Mouse (Mus musculus): Measurements from ENCODE around the gene Tnpo2. TPM values are rescaled to one million over a fixed set of nuclear protein-coding genes. Genes with fewer than 3 reads are reported as not detected.
A peak's percentile ranks its signal among the peaks of the same experiment; 100 is the strongest.

The Tnpo2 gene
- total RNA-seq, 2 experiments from 2014 or later: 170 to 175 TPM

GRCm38 (mm10) chr8:85033867-85034266 is 2.8 kb upstream of the Tnpo2 start:
- no peak for DNase-seq (ENCODE audit: low spot score in 2 of 2)
- Histone ChIP-seq H3K4me3 (no peak overlapping the region), H3K27ac (no peak overlapping the region)
- no peak for TF ChIP-seq CTCF (conservative IDR thresholded peaks at IDR 0.05)

DNA sequence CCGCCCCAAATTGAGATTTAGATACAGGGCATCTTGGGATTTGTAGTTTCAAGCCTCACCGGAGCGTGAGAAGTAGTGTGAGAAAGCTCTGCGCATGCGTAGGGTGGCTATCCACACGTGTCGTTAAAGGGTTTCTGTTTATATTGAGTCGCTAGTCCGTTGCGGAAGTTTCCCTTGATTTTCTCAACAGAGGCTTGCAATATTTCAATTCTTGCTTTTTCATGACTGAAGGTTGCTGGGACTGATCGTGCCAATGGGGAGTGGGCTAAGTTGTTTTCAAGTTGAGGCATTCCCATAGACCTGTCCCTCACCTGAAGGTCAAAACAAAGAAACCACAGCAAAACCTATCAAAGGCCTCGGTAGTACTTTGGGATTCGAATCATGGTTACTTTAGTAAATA is 2.0 kb upstream of the Tnpo2 start:
- TF ChIP-seq CTCF (conservative IDR thresholded peaks at IDR 0.05): no peak
- Histone ChIP-seq H3K4me3 (peak overlapping the region; percentile 75), H3K27ac (peak overlapping the region; percentile 99)
- peak; percentile 63 to 70 for DNase-seq (ENCODE audit: low spot score in 2 of 2)

DNA sequence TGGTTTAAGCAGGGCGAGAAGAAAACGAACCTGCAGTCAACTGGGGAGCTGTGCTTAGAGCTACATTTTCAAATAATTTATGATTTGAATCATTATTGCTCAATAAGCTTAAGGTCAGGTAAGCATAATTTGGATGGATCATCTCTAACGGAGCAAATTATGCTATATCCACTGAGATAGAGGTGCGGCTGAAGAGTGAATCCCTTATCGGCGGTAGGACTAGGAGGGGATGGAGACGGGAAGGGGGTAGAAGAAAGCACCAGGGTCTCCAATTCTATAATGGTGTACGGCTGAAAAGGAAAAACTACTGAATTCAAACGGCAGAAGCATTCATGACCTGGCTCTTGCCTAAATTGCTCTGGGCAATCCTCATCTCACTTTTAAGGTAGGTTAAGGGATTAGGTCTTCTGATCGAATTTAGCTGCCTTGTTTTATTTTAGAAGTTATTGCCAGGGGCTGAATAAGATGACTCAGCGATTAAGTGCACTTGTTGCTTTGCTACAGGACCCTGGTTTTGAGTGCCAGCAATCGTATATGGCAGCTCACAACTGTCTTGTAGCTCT is 1.5 kb upstream of the Tnpo2 start:
- H3K4me3 ChIP-seq: peak overlapping the region; percentile 75
- peak overlapping the region; percentile 99 for H3K27ac ChIP-seq
- DNase-seq (ENCODE audit: low spot score in 2 of 2): no peak
- TF ChIP-seq CTCF (conservative IDR thresholded peaks at IDR 0.05): no peak

DNA sequence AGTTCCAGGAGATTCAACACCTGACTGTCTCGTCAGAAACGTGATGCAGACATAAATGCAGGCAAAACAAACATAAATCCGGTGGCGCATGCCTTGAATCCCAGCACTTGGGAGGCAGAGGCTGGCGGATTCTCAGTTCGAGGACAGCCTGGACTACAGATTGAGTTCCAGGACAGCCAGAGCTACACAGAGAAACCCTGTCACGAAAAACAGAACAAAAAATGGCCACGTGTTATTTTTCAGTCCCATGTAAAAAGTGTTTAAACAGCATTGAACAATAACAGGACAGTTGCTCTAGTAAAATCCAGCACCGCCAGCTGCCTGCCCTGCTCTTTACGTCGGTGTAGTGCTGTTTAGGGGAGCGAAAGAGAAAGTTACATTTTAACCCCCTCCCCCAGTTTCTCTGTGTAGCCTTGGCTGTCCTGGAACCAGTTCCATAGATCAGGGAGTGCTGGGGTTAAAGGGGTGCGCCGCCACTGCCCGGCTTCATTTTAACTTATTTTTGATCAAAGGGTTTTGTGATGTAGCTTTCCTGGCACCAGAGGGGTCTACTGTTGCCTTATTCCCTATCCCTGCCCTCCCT is 896 bp upstream of the Tnpo2 start:
- no peak for DNase-seq (ENCODE audit: low spot score in 2 of 2)
- Histone ChIP-seq H3K27ac (peak overlapping the region; percentile 99), H3K4me3 (peak overlapping the region; percentile 75)
- no peak for TF ChIP-seq CTCF (conservative IDR thresholded peaks at IDR 0.05)

DNA sequence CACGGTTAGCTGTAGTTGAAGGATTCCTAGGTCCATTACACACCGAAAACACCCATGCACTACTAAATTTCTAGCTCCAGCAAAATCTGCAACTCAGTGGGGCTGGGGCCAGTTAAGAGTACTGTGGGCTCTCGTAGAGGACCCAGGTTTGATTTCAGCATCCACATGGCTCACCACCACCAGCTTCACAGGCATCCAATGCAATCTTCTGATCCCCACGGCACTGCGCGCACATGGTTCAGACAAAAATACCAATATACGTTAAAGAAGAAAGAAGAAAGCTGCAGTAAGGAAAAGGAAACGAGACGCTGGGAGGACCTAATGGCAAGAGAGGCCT is 366 bp upstream of the Tnpo2 start:
- peak overlapping the region; percentile 99 for H3K27ac ChIP-seq

DNA sequence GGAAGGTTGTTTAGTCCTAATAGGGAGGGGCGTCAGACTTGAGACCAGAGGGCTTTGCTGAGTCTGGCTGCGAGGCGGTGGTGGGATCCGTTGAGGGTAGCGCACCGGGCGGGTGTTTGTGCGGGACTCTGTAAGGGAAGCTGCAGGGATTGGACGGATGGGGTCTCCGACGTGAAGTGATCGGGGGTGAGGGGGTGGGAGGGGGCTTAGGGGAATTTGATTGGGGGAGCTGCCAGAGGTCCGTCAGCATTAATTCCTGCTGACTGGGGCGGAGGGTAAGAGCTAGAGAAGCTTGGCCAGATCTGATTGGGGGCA is 608 bp downstream of the Tnpo2 start:
- no peak for TF ChIP-seq CTCF (conservative IDR thresholded peaks at IDR 0.05)
- Histone ChIP-seq H3K4me3 (peak overlapping the region; percentile 75), H3K27ac (peak overlapping the region; percentile 99)
- no peak for DNase-seq (ENCODE audit: low spot score in 2 of 2)

More for the DNA sequence above, 366 bp upstream of the Tnpo2 start:
- peak overlapping the region; percentile 75 for H3K4me3 ChIP-seq
- no peak for DNase-seq (ENCODE audit: low spot score in 2 of 2)
- no peak for TF ChIP-seq CTCF (conservative IDR thresholded peaks at IDR 0.05)

GRCm38 (mm10) chr8:85037681-85038531 is 1.2 kb downstream of the Tnpo2 start:
- peak in 1 of 2 experiments; percentile 48 for DNase-seq (ENCODE audit: low spot score in 2 of 2)
- H3K4me3 ChIP-seq: peak overlapping the region; percentile 75
- no peak for TF ChIP-seq CTCF (conservative IDR thresholded peaks at IDR 0.05)
- peak overlapping the region; percentile 99 for H3K27ac ChIP-seq

DNA sequence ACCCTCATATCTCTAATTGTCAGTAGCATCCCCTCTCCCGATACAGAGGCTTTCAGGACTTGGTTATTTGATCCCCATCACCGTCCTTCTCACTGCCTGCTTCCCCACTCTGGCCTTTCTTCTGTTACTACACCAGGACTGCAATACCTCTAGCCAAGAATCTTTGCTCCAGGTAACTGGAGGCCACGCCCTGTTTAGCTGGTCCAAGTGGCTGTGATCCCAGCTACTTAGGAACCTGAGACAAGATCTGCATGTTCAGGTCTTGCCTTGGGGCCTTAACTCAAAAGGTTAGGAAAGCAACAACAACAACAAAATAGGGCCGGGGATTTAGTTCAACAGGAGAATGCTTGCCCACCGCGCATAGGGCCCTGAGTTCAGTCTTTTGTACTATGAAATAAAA is 6.9 kb downstream of the Tnpo2 start:
- no peak for TF ChIP-seq CTCF (conservative IDR thresholded peaks at IDR 0.05)
- DNase-seq (ENCODE audit: low spot score in 2 of 2): no peak
- Histone ChIP-seq H3K27ac (no peak overlapping the region), H3K4me3 (no peak overlapping the region)

GRCm38 (mm10) chr8:85057367-85057766 is 20.7 kb downstream of the Tnpo2 start:
- DNase-seq (ENCODE audit: low spot score in 2 of 2): no peak
- no peak overlapping the region for H3K27ac ChIP-seq
- H3K4me3 ChIP-seq: no peak overlapping the region
- TF ChIP-seq CTCF (conservative IDR thresholded peaks at IDR 0.05): no peak

GRCm38 (mm10) chr8:85059879-85060616 is 23.3 kb downstream of the Tnpo2 start, which contains the start of gene Fbxw9:
TSS of gene Fbxw9 (plus strand) at chr8:85060055.
- H3K4me3 ChIP-seq: peak within 1 kb of the TSS; percentile 97
- H3K27ac ChIP-seq: peak within 1 kb of the TSS; percentile 83
- peak; percentile 91 to 92 for DNase-seq (ENCODE audit: low spot score in 2 of 2)
- TF ChIP-seq CTCF (conservative IDR thresholded peaks at IDR 0.05): no peak

DNA sequence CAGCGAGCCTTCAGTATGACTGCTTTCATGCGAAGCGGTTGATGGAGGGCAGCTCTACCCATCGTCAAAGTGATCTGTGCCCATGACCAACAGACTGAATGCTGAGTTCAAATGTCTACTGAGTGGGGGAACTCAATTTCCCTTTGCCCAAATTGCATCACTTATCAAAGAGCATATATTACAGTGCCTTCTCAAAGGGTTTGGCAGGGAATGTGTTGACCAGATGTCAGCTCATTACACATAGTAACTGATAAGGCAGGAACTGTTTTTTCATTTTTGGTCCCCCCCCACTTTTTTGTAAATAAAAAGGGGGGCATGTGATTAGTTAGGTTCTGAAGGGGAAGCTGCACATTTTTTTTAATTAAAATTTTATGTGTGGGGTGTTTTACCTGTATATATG is 25.9 kb downstream of the Tnpo2 start:
- Histone ChIP-seq H3K27ac (no peak overlapping the region), H3K4me3 (no peak overlapping the region)
- DNase-seq (ENCODE audit: low spot score in 2 of 2): no peak
- no peak for TF ChIP-seq CTCF (conservative IDR thresholded peaks at IDR 0.05)

DNA sequence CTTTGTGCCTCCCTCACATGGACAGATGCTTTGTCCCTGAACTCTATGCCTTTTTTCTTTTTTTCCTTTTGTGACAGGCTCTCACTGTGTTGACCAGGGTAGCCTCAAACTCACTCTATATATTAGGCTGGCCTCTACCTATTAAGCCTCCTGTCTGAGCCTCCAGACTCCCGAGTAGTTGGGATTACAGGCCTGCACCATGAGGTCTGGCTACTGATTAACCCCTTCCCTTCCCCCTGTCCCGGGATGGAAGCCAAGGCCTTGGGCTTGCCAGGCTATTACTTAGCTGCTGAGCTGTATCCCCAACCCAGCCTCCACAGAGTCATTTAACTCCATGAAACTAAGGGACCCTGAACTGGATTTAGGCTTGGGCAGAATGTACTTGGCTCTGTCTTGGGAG is 28.5 kb downstream of the Tnpo2 start:
- no peak for DNase-seq (ENCODE audit: low spot score in 2 of 2)
- TF ChIP-seq CTCF (conservative IDR thresholded peaks at IDR 0.05): no peak
- no peak overlapping the region for H3K4me3 ChIP-seq
- H3K27ac ChIP-seq: no peak overlapping the region

DNA sequence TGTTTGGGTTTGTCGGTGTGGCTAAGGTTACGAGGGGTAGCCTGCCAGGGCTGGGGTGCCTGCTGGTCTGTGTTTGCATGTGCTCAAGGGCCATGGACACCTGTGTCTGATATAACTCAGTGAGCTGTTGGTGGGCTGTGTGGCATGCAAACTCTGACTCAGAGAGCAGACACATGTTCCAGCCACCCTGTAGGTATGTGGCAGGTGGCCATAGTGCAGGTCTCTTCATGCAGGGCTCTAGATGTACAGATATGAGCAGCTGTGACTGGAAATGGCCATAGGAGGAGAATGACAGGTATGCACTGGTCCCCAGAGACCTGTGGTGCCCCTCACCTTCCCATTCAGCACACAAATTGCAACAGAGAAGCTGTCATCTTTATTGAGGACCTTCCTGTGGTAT is 30.4 kb downstream of the Tnpo2 start:
- Histone ChIP-seq H3K27ac (no peak overlapping the region), H3K4me3 (no peak overlapping the region)
- no peak for DNase-seq (ENCODE audit: low spot score in 2 of 2)
- TF ChIP-seq CTCF (conservative IDR thresholded peaks at IDR 0.05): no peak

Data from layer of hippocampus, adult 2 months (tissue).